Mouse (Mus musculus) hindbrain, postnatal 0 days (tissue): Measurements from ENCODE around the gene S100b. TPM values are rescaled to one million over a fixed set of nuclear protein-coding genes. Genes with fewer than 3 reads are reported as not detected.

Experiments
- ATAC-seq: fragments of 200-750 bp; cut with Nextera tagmentation; 2 replicates; pipeline ENCODE4 v1.8.0; 2017; ENCODE audit warnings: mild to moderate bottlenecking, moderate TSS enrichment, moderate library complexity
- DNase-seq: peaks from one replicate; pipeline ENCODE4 v3.0.0-alpha.2; 2015; ENCODE audit warnings: low spot score
- H3K27ac ChIP-seq: fragments of 300-500 bp; sonication (generic); 2 replicates; pipeline ENCODE4 v1.5.1; 2014; ENCODE audit warnings: mild to moderate bottlenecking
- H3K27me3 ChIP-seq: fragments of 300-500 bp; sonication (generic); 2 replicates; pipeline ENCODE4 v1.6.1; 2014; ENCODE audit warnings: low read length, mixed read lengths; ENCODE audit not compliant: insufficient read depth
- H3K36me3 ChIP-seq: fragments of 300-500 bp; sonication (generic); 2 replicates; pipeline ENCODE4 v1.6.1; 2014; ENCODE audit warnings: low read length, mixed read lengths; ENCODE audit not compliant: insufficient read depth
- H3K4me1 ChIP-seq: fragments of 300-500 bp; sonication (generic); 2 replicates; pipeline ENCODE4 v1.6.1; 2014; ENCODE audit warnings: antibody characterized with exemption, low read length, mixed read lengths; ENCODE audit not compliant: insufficient read depth
- H3K4me2 ChIP-seq: fragments of 300-500 bp; sonication (generic); 2 replicates; pipeline ENCODE4 v1.6.1; 2014; ENCODE audit warnings: low read depth, mild to moderate bottlenecking, low read length, moderate library complexity, mixed read lengths
- H3K4me3 ChIP-seq: fragments of 300-500 bp; sonication (generic); 2 replicates; pipeline ENCODE4 v1.5.1; 2014; ENCODE audit warnings: low read length
- H3K9ac ChIP-seq: fragments of 300-500 bp; sonication (generic); replicated peaks from 2 replicates; pipeline ENCODE4 v1.6.1; 2014; ENCODE audit warnings: mild to moderate bottlenecking, low read length, moderate library complexity, mixed read lengths
- H3K9me3 ChIP-seq: fragments of 300-500 bp; sonication (generic); 2 replicates; pipeline ENCODE4 v1.6.1; 2016; ENCODE audit warnings: low read length, mixed read lengths
- CTCF ChIP-seq: IDR thresholded peaks from 2 replicates; pipeline ENCODE4 v1.5.1; 2016; ENCODE audit warnings: antibody characterized with exemption, control low read depth, low read depth
- WGBS: fragments of 180-500 bp; shearing (Covaris S2); extraction: QIAGEN DNeasy Blood & Tissue Kit; methylation state at CpG from one replicate; pipeline ENCODE4 v1.1.7; 2014; 5-methylcytosine and 5-hydroxymethylcytosine counted together
- polyA plus RNA-seq: library from polyadenylated mRNA; unstranded; fragments of >200 nt; fragmentation: Nextera tagmentation; extraction: Ambion mirVana; gene quantifications from 2 replicates; pipeline ENCODE4 v1.2.1, GENCODE M21; 2015
- total RNA-seq: library from RNA; depleted of rRNA; stranded (reverse); fragments of >200 nt; gene quantifications from 2 replicates; pipeline ENCODE4 v1.2.3, GENCODE M21; 2014

Gene S100b
- total and polyA plus RNA-seq, 2 experiments from 2014 or later, result 22.3 to 25.2 TPM

GRCm38 (mm10) chr10:76247960-76248646, 5.5 kb upstream of the S100b start:
- ATAC-seq (no peak), DNase-seq (no peak)
- no peak for TF ChIP-seq CTCF
- no peaks in the 10 kb centered on the region for H3K27me3 ChIP-seq
- no peak overlapping the region for H3K27ac ChIP-seq
- H3K4me1 ChIP-seq, result 0 out of 2 replicates have a peak, but pooled peaks cover under 1% of the 10 kb centered on the region
- H3K9ac ChIP-seq, result no peak overlapping the region
- H3K4me2 ChIP-seq, result no peak overlapping the region
- H3K36me3 ChIP-seq, result no peaks in the 10 kb centered on the region
- no peak overlapping the region for H3K4me3 ChIP-seq
- no peaks in the 10 kb centered on the region for H3K9me3 ChIP-seq
- 25% methylated on average over 21 of the region's 21 CpGs for WGBS

GRCm38 (mm10) chr10:76248647-76248968, 5.0 kb upstream of the S100b start:
- no peak for TF ChIP-seq CTCF
- Histone ChIP-seq H3K27ac (no peak overlapping the region), H3K4me3 (no peak overlapping the region), H3K36me3 (no peaks in the 10 kb centered on the region), H3K9ac (no peak overlapping the region), H3K9me3 (no peaks in the 10 kb centered on the region), H3K27me3 (no peaks in the 10 kb centered on the region), H3K4me2 (no peak overlapping the region), H3K4me1 (0 out of 2 replicates have a peak, but pooled peaks cover 3% of the 10 kb centered on the region)
- DNase-seq (no peak), ATAC-seq (no peak)
- WGBS, result 38% methylated on average over 5 of the region's 5 CpGs

GRCm38 (mm10) chr10:76250870-76251269, 2.8 kb upstream of the S100b start:
- H3K9ac ChIP-seq, result no peak overlapping the region
- no peak overlapping the region for H3K4me2 ChIP-seq
- no peak overlapping the region for H3K4me3 ChIP-seq
- H3K27me3 ChIP-seq, result no peaks in the 10 kb centered on the region
- no peak overlapping the region for H3K27ac ChIP-seq
- no peaks in the 10 kb centered on the region for H3K9me3 ChIP-seq
- H3K36me3 ChIP-seq, result no peaks in the 10 kb centered on the region
- TF ChIP-seq CTCF, result no peak
- H3K4me1 ChIP-seq, result 0 out of 2 replicates have a peak, but pooled peaks cover 3% of the 10 kb centered on the region
- ATAC-seq (no peak), DNase-seq (no peak)
- 54% methylated on average over 7 of the region's 7 CpGs for whole genome bisulfite sequencing

GRCm38 (mm10) chr10:76253079-76253478, 574 bp upstream of the S100b start:
- no peak overlapping the region for H3K9ac ChIP-seq
- peak; percentile 6; the same call in 1 of the 2 replicates for ATAC-seq
- H3K9me3 ChIP-seq, result no peaks in the 10 kb centered on the region
- no peak overlapping the region for H3K4me2 ChIP-seq
- no peak for DNase-seq
- 100% methylated on average over 1 of the region's 1 CpGs for WGBS
- peak overlapping the region; percentile 51; the same call in 1 of the 2 replicates for H3K27ac ChIP-seq
- H3K36me3 ChIP-seq, result no peaks in the 10 kb centered on the region; the same call in 1 of the 2 replicates
- TF ChIP-seq CTCF, result no peak
- H3K4me1 ChIP-seq, result 0 out of 2 replicates have a peak, but pooled peaks cover 3% of the 10 kb centered on the region
- H3K27me3 ChIP-seq, result no peaks in the 10 kb centered on the region
- no peak overlapping the region for H3K4me3 ChIP-seq

GRCm38 (mm10) chr10:76255617-76256016, 2.0 kb downstream of the S100b start:
- H3K36me3 ChIP-seq, result no peaks in the 10 kb centered on the region; the same call in 1 of the 2 replicates
- DNase-seq (peak; percentile 41), ATAC-seq (no peak)
- H3K9ac ChIP-seq, result no peak overlapping the region
- no peak overlapping the region for H3K4me3 ChIP-seq
- H3K27me3 ChIP-seq, result no peaks in the 10 kb centered on the region
- TF ChIP-seq CTCF, result no peak
- WGBS, result 46% methylated on average over 6 of the region's 6 CpGs
- peak overlapping the region; percentile 12; the same call in 1 of the 2 replicates for H3K27ac ChIP-seq
- H3K4me2 ChIP-seq, result no peak overlapping the region
- H3K9me3 ChIP-seq, result no peaks in the 10 kb centered on the region
- H3K4me1 ChIP-seq, result peaks cover 3% of the 10 kb centered on the region; the same call in 1 of the 2 replicates

GRCm38 (mm10) chr10:76257231-76257630, 3.6 kb downstream of the S100b start:
- no peak for ATAC-seq
- 95% methylated on average over 7 of the region's 7 CpGs for WGBS

GRCm38 (mm10) chr10:76257719-76258390, 4.2 kb downstream of the S100b start:
- H3K9ac ChIP-seq, result no peak overlapping the region
- no peaks in the 10 kb centered on the region for H3K27me3 ChIP-seq
- H3K4me1 ChIP-seq, result peaks cover 3% of the 10 kb centered on the region; the same call in 1 of the 2 replicates
- ATAC-seq (peak; percentile 38; the same call in 1 of the 2 replicates), DNase-seq (peak; percentile 30)
- H3K9me3 ChIP-seq, result no peaks in the 10 kb centered on the region
- no peaks in the 10 kb centered on the region; the same call in 1 of the 2 replicates for H3K36me3 ChIP-seq
- H3K4me2 ChIP-seq, result no peak overlapping the region
- no peak overlapping the region for H3K4me3 ChIP-seq
- WGBS, result 74% methylated on average over 12 of the region's 12 CpGs
- 0 out of 2 replicates have a peak overlapping the region, but pooled peaks have one; percentile 3 for H3K27ac ChIP-seq
- TF ChIP-seq CTCF, result no peak

More at GRCm38 (mm10) chr10:76257231-76257630, 3.6 kb downstream of the S100b start:
- no peak overlapping the region for H3K4me3 ChIP-seq
- peaks cover 3% of the 10 kb centered on the region; the same call in 1 of the 2 replicates for H3K4me1 ChIP-seq
- no peaks in the 10 kb centered on the region for H3K9me3 ChIP-seq
- DNase-seq, result no peak
- no peak overlapping the region for H3K4me2 ChIP-seq
- no peak overlapping the region for H3K9ac ChIP-seq
- no peaks in the 10 kb centered on the region; the same call in 1 of the 2 replicates for H3K36me3 ChIP-seq
- H3K27me3 ChIP-seq, result no peaks in the 10 kb centered on the region
- TF ChIP-seq CTCF, result no peak
- H3K27ac ChIP-seq, result no peak overlapping the region
